Mouse (Mus musculus) stomach, postnatal 0 days (tissue): ENCODE results near the gene Senp8. TPM values are rescaled to one million over a fixed set of nuclear protein-coding genes. Genes with fewer than 3 reads are reported as not detected.
A peak's percentile ranks its signal among the peaks of the same experiment; 100 is the strongest.

Experiments
- ATAC-seq: fragments of 200-750 bp; cut with Nextera tagmentation; 2 replicates; pipeline ENCODE4 v1.8.0; 2017; ENCODE audit not compliant: low FRiP score, low TSS enrichment
- DNase-seq: peaks from one replicate; pipeline ENCODE4 v3.0.0-alpha.2; 2016; ENCODE audit warnings: low spot score
- H3K27ac ChIP-seq: fragments of 300-500 bp; sonication (generic); replicated peaks from 2 replicates; pipeline ENCODE4 v1.5.1; 2014; ENCODE audit warnings: mild to moderate bottlenecking, control low read depth
- H3K27me3 ChIP-seq: fragments of 300-500 bp; sonication (generic); 2 replicates; pipeline ENCODE4 v1.6.1; 2014; ENCODE audit warnings: low read length; ENCODE audit not compliant: control insufficient read depth, insufficient read depth
- H3K36me3 ChIP-seq: fragments of 300-500 bp; sonication (generic); 2 replicates; pipeline ENCODE4 v1.6.1; 2014; ENCODE audit warnings: low read length, mixed read lengths; ENCODE audit not compliant: control insufficient read depth, insufficient read depth
- H3K4me1 ChIP-seq: fragments of 300-500 bp; sonication (generic); replicated peaks from 2 replicates; pipeline ENCODE4 v1.6.1; 2014; ENCODE audit warnings: antibody characterized with exemption; ENCODE audit not compliant: control insufficient read depth, insufficient read depth
- H3K4me2 ChIP-seq: fragments of 300-500 bp; sonication (generic); replicated peaks from 2 replicates; pipeline ENCODE4 v1.6.1; 2014; ENCODE audit warnings: low read depth, mild to moderate bottlenecking, control low read depth, moderate library complexity
- H3K4me3 ChIP-seq: fragments of 300-500 bp; sonication (generic); 2 replicates; pipeline ENCODE4 v1.5.1; 2014; ENCODE audit warnings: low read depth, low read length, control low read depth
- H3K9ac ChIP-seq: fragments of 300-500 bp; sonication (generic); 2 replicates; pipeline ENCODE4 v1.6.1; 2014; ENCODE audit warnings: mild to moderate bottlenecking, low read length, control low read depth, mixed read lengths
- H3K9me3 ChIP-seq: fragments of 300-500 bp; sonication (generic); 2 replicates; pipeline ENCODE4 v1.6.1; 2016; ENCODE audit warnings: low read length; ENCODE audit not compliant: control insufficient read depth
- CTCF ChIP-seq: IDR thresholded peaks from 2 replicates; pipeline ENCODE4 v1.5.1; 2016; ENCODE audit warnings: antibody characterized with exemption, low read depth, mild to moderate bottlenecking, moderate library complexity
- EP300 ChIP-seq: optimal IDR thresholded peaks from 2 replicates; pipeline ENCODE3; 2016; ENCODE audit warnings: antibody characterized with exemption
- WGBS: fragments of 180-500 bp; shearing (Covaris S2); extraction: QIAGEN DNeasy Blood & Tissue Kit; methylation state at CpG from one replicate; pipeline ENCODE4 v1.1.7; 2014; 5-methylcytosine and 5-hydroxymethylcytosine counted together
- polyA plus RNA-seq: library from polyadenylated mRNA; unstranded; fragments of >200 nt; fragmentation: Nextera tagmentation; extraction: Ambion mirVana; gene quantifications from 2 replicates; pipeline ENCODE4 v1.2.1, GENCODE M21; 2015

Gene Senp8
- polyA plus RNA-seq, 1 experiment from 2014 or later, result 4.3 TPM

GRCm38 (mm10) chr9:59723096-59723657 is 27.3 kb downstream of the Senp8 start:
- Histone ChIP-seq H3K4me2 (peak overlapping the region; percentile 48), H3K27ac (no peak overlapping the region), H3K9me3 (no peaks in the 10 kb centered on the region), H3K27me3 (no peaks in the 10 kb centered on the region), H3K4me3 (no peak overlapping the region; the same call in 1 of the 2 replicates), H3K36me3 (no peaks in the 10 kb centered on the region), H3K4me1 (no peaks in the 10 kb centered on the region; the same call in 1 of the 2 replicates), H3K9ac (no peak overlapping the region)
- WGBS, result 6% methylated on average over 10 of the region's 10 CpGs
- DNase-seq, result peak; percentile 69
- ATAC-seq, result peak; percentile 63
- peak; percentile 95 for TF ChIP-seq CTCF
- no peak for TF ChIP-seq EP300

- Histone ChIP-seq H3K9me3 (no peaks in the 10 kb centered on the region), H3K4me3 (no peak overlapping the region), H3K4me1 (no peaks in the 10 kb centered on the region; the same call in 1 of the 2 replicates), H3K27me3 (no peaks in the 10 kb centered on the region), H3K9ac (no peak overlapping the region), H3K4me2 (no peak overlapping the region), H3K36me3 (no peaks in the 10 kb centered on the region), H3K27ac (no peak overlapping the region)
- TF ChIP-seq EP300, result no peak
- no peak for TF ChIP-seq CTCF
- ATAC-seq (no peak), DNase-seq (no peak)
- 82% methylated on average over 5 of the region's 5 CpGs for WGBS
Measured at GRCm38 (mm10) chr9:59721144-59721543, 29.4 kb downstream of the Senp8 start.

- 86% methylated on average over 4 of the region's 4 CpGs for WGBS
- Histone ChIP-seq H3K4me2 (no peak overlapping the region), H3K36me3 (no peaks in the 10 kb centered on the region)
Measured at GRCm38 (mm10) chr9:59718237-59718636, 32.3 kb downstream of the Senp8 start.

GRCm38 (mm10) chr9:59716275-59716898 is 34.1 kb downstream of the Senp8 start:
- WGBS, result 45% methylated on average over 7 of the region's 7 CpGs
- no peak overlapping the region for H3K27ac ChIP-seq
- no peak overlapping the region for H3K9ac ChIP-seq
- no peaks in the 10 kb centered on the region for H3K36me3 ChIP-seq
- TF ChIP-seq CTCF (no peak), EP300 (no peak)
- no peak overlapping the region for H3K4me2 ChIP-seq
- no peaks in the 10 kb centered on the region for H3K9me3 ChIP-seq
- peak; percentile 76 for DNase-seq
- H3K27me3 ChIP-seq, result no peaks in the 10 kb centered on the region
- H3K4me1 ChIP-seq, result no peaks in the 10 kb centered on the region
- H3K4me3 ChIP-seq, result no peak overlapping the region
- ATAC-seq, result peak; percentile 74

More at GRCm38 (mm10) chr9:59718237-59718636, 32.3 kb downstream of the Senp8 start:
- DNase-seq (no peak), ATAC-seq (no peak)
- Histone ChIP-seq H3K9ac (no peak overlapping the region), H3K27me3 (no peaks in the 10 kb centered on the region), H3K27ac (no peak overlapping the region), H3K4me1 (no peaks in the 10 kb centered on the region), H3K4me3 (no peak overlapping the region), H3K9me3 (no peaks in the 10 kb centered on the region)
- TF ChIP-seq EP300 (no peak), CTCF (no peak)

GRCm38 (mm10) chr9:59709225-59709624 is 41.3 kb downstream of the Senp8 start:
- Histone ChIP-seq H3K27ac (no peak overlapping the region), H3K4me3 (no peak overlapping the region), H3K4me2 (no peak overlapping the region), H3K4me1 (no peaks in the 10 kb centered on the region), H3K27me3 (no peaks in the 10 kb centered on the region), H3K9me3 (no peaks in the 10 kb centered on the region), H3K36me3 (no peaks in the 10 kb centered on the region), H3K9ac (no peak overlapping the region)
- TF ChIP-seq CTCF (no peak), EP300 (no peak)
- ATAC-seq (no peak), DNase-seq (no peak)
- WGBS, result 69% methylated on average over 3 of the region's 3 CpGs
